ENCODE assay signal across 26 mouse cellular contexts in the genomic region with DNA sequence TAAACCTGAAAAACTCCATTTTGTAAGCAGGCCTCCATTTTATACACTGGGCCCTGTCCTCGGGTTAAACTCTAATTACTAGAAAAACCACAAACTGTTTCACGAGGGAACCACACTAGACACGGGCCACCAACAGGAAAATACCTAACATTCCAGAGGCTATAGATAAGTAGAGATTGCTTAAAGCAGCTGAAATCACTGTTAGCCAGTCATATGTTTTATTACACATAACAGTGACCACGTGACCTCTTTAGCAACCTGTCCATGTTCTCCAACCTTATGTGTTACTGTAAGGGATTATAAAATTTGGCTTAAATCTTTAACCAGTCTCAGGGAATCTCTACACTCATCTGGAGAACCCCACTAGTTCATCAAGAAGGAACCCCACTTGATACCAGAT. TPM values are rescaled to one million over a fixed set of nuclear protein-coding genes. Genes with fewer than 3 reads are reported as not detected.
"Had no signal": no experiment of that assay in that cellular context is flagged by ENCODE, and none has a peak within 500 bp of the region (broad histone marks: within the 10 kb centered on the region; RNA-seq: fewer than 3 reads in every experiment).

No protein-coding gene starts in this region.

- H3K27me3 ChIP-seq: liver, embryonic 15.5 days; neural tube, embryonic 12.5 days; stomach, embryonic 15.5 days had no signal

- H3K4me3 ChIP-seq: layer of hippocampus, adult 2 months; limb, embryonic 10.5 days; limb, embryonic 13.5 days; liver, embryonic 12.5 days; liver, embryonic 15.5 days; megakaryocyte, embryonic 14.5 days; midbrain, embryonic 10.5 days; midbrain, embryonic 13.5 days; neural tube, embryonic 12.5 days; neural tube, embryonic 15.5 days; stomach, embryonic 15.5 days had no signal

- DNase-seq: kidney, adult 18-20 months; kidney, adult 9 months; kidney, postnatal 14 days; layer of hippocampus, adult 9-11 months; liver; lung, adult 2 months; right cerebral cortex, adult 18-20 months; right cerebral cortex, postnatal 14 days; spleen, adult 18-20 months; thymus, postnatal 36 days had no signal

- H3K4me2 ChIP-seq: limb, embryonic 13.5 days; liver, embryonic 12.5 days; liver, embryonic 15.5 days; midbrain, embryonic 13.5 days; neural tube, embryonic 12.5 days; neural tube, embryonic 15.5 days; stomach, embryonic 15.5 days had no signal

- H3K4me1 ChIP-seq: midbrain, embryonic 13.5 days; neural tube, embryonic 15.5 days had no signal

- H3K36me3 ChIP-seq: limb, embryonic 10.5 days; limb, embryonic 13.5 days; liver, embryonic 12.5 days; liver, embryonic 15.5 days; midbrain, embryonic 10.5 days; midbrain, embryonic 13.5 days; neural tube, embryonic 12.5 days; neural tube, embryonic 15.5 days; stomach, embryonic 15.5 days had no signal

- H3K27ac ChIP-seq: layer of hippocampus, adult 2 months; limb, embryonic 10.5 days; limb, embryonic 13.5 days; liver, embryonic 12.5 days; liver, embryonic 15.5 days; midbrain, embryonic 10.5 days; midbrain, embryonic 13.5 days; neural tube, embryonic 12.5 days; neural tube, embryonic 15.5 days; stomach, embryonic 15.5 days had no signal

- H3K9me3 ChIP-seq: limb, embryonic 10.5 days; limb, embryonic 13.5 days; liver, embryonic 12.5 days; liver, embryonic 15.5 days; midbrain, embryonic 10.5 days; midbrain, embryonic 13.5 days; neural tube, embryonic 12.5 days; neural tube, embryonic 15.5 days; stomach, embryonic 15.5 days had no signal

- H3K9ac ChIP-seq: limb, embryonic 13.5 days; liver, embryonic 12.5 days; liver, embryonic 15.5 days; midbrain, embryonic 13.5 days; neural tube, embryonic 12.5 days; neural tube, embryonic 15.5 days; stomach, embryonic 15.5 days had no signal

- ATAC-seq: intestine, embryonic 16.5 days; liver, embryonic 12.5 days; midbrain, embryonic 13.5 days; midbrain, embryonic 16.5 days had no signal

RNA-seq across cellular contexts. Expression of a gene that starts 56.1 kb away (rescaled TPM):
- total RNA-seq: layer of hippocampus, adult 2 months; layer of hippocampus, postnatal 25 days; left cerebral cortex, adult 18-20 months; left cerebral cortex, postnatal 25 days had no signal
- polyA plus RNA-seq: liver, embryonic 15.5 days had no signal
